Comparison of ENCODE assay signal across 20 mouse cellular contexts in the genomic region with DNA sequence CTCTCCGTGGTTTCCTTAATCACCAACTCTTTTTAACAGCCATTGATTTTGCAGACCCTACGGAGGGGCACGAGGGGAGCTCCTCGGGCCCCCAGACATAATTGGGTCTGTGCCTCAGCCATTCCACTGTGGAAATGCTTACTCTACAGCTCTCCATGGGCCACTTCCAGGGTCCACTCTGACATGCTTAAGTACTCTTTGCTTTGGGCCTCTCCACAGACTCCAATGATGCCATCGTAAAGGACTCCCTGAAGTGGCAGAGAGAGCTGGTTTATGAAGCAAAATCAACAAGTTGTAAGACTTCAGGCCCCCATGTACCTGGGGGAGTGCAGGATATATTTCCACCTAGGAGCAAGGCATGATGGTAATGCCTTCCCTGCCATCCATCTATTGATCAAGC.
"Had no signal": no experiment of that assay in that cellular context is flagged by ENCODE, and none has a peak within 500 bp of the region (broad histone marks: within the 10 kb centered on the region; RNA-seq: fewer than 3 reads in every experiment).

No protein-coding gene starts in this region.

- H3K27ac ChIP-seq: liver, embryonic 13.5 days; liver, embryonic 15.5 days; midbrain, embryonic 10.5 days; midbrain, embryonic 12.5 days; neural tube, embryonic 13.5 days had no signal

- H3K4me1 ChIP-seq: liver, embryonic 13.5 days; liver, embryonic 15.5 days; midbrain, embryonic 10.5 days; midbrain, embryonic 12.5 days had no signal

- H3K9me3 ChIP-seq: liver, embryonic 13.5 days; liver, embryonic 15.5 days; midbrain, embryonic 10.5 days; midbrain, embryonic 12.5 days; neural tube, embryonic 13.5 days; neural tube, embryonic 15.5 days had no signal

- H3K36me3 ChIP-seq: liver, embryonic 13.5 days; liver, embryonic 15.5 days; midbrain, embryonic 10.5 days; midbrain, embryonic 12.5 days; neural tube, embryonic 13.5 days; neural tube, embryonic 15.5 days had no signal

- ATAC-seq: midbrain, embryonic 16.5 days had no signal

- H3K9ac ChIP-seq: liver, embryonic 13.5 days; liver, embryonic 15.5 days; lung, embryonic 14.5 days; midbrain, embryonic 12.5 days; neural tube, embryonic 13.5 days; neural tube, embryonic 15.5 days had no signal

- H3K4me2 ChIP-seq: liver, embryonic 11.5 days; liver, embryonic 13.5 days; liver, embryonic 15.5 days; lung, embryonic 14.5 days; midbrain, embryonic 12.5 days; neural tube, embryonic 13.5 days; neural tube, embryonic 15.5 days had no signal

- H3K27me3 ChIP-seq: liver, embryonic 13.5 days; liver, embryonic 15.5 days; midbrain, embryonic 12.5 days; neural tube, embryonic 13.5 days; neural tube, embryonic 15.5 days had no signal

- DNase-seq: liver; liver, embryonic 13.5 days; midbrain, embryonic 14.5 days; retina, postnatal 1 day; right cerebral cortex, adult 18-20 months; right cerebral cortex, postnatal 25 days; right cerebral cortex, postnatal 4 days; spleen, adult 18-20 months; thymus, adult 18-20 months; thymus, postnatal 14 days; thymus, postnatal 36 days had no signal

- H3K4me3 ChIP-seq: liver, embryonic 13.5 days; liver, embryonic 15.5 days; midbrain, embryonic 10.5 days; midbrain, embryonic 12.5 days; myocyte; neural tube, embryonic 13.5 days; neural tube, embryonic 15.5 days had no signal
